Mouse (Mus musculus) forebrain, embryonic 16.5 days (tissue): ENCODE measurements around the gene Fam131c. TPM values are rescaled to one million over a fixed set of nuclear protein-coding genes. Genes with fewer than 3 reads are reported as not detected.

Experiments used
- ATAC-seq: fragments of 200-750 bp; cut with Nextera tagmentation; 2 replicates; pipeline ENCODE4 v1.8.0; 2017; ENCODE audit warnings: mild to moderate bottlenecking, moderate library complexity
- H3K27ac ChIP-seq: fragments of 300-500 bp; sonication (generic); 2 replicates; pipeline ENCODE4 v1.5.1; 2014; ENCODE audit warnings: low read length, control low read depth
- H3K27me3 ChIP-seq: fragments of 300-500 bp; sonication (generic); replicated peaks from 2 replicates; pipeline ENCODE4 v1.6.1; 2014; ENCODE audit warnings: low read length; ENCODE audit not compliant: control insufficient read depth, insufficient read depth
- H3K36me3 ChIP-seq: fragments of 300-500 bp; sonication (generic); 2 replicates; pipeline ENCODE4 v1.6.1; 2014; ENCODE audit not compliant: control insufficient read depth, insufficient read depth
- H3K4me1 ChIP-seq: fragments of 300-500 bp; sonication (generic); replicated peaks from 2 replicates; pipeline ENCODE4 v1.6.1; 2014; ENCODE audit warnings: low read length; ENCODE audit not compliant: control insufficient read depth, insufficient read depth
- H3K4me2 ChIP-seq: fragments of 300-500 bp; sonication (generic); 2 replicates; pipeline ENCODE4 v1.6.1; 2014; ENCODE audit warnings: mild to moderate bottlenecking, low read length, control low read depth
- H3K4me3 ChIP-seq: fragments of 300-500 bp; sonication (generic); replicated peaks from 2 replicates; pipeline ENCODE4 v1.5.1; 2014; ENCODE audit warnings: mild to moderate bottlenecking, low read length, control low read depth
- H3K9ac ChIP-seq: fragments of 300-500 bp; sonication (generic); replicated peaks from 2 replicates; pipeline ENCODE4 v1.6.1; 2014; ENCODE audit warnings: low read depth, low read length, control low read depth
- H3K9me3 ChIP-seq: fragments of 300-500 bp; sonication (generic); 2 replicates; pipeline ENCODE4 v1.6.1; 2016; ENCODE audit warnings: low read length; ENCODE audit not compliant: control insufficient read depth
- WGBS: fragments of 180-500 bp; shearing (Covaris S2); extraction: QIAGEN DNeasy Blood & Tissue Kit; methylation state at CpG from one replicate; pipeline ENCODE4 v1.1.7; 2014; 5-methylcytosine and 5-hydroxymethylcytosine counted together
- polyA plus RNA-seq: library from polyadenylated mRNA; unstranded; fragments of >200 nt; fragmentation: Nextera tagmentation; extraction: Ambion mirVana; gene quantifications from 2 replicates; pipeline ENCODE4 v1.2.1, GENCODE M21; 2015

Fam131c gene
- polyA plus RNA-seq, 1 experiment from 2014 or later: 19.8 TPM

- H3K27ac ChIP-seq: no peak overlapping the region
- peak overlapping the region; percentile 52 for H3K4me3 ChIP-seq
- H3K9me3 ChIP-seq: no peaks in the 10 kb centered on the region
- no peaks in the 10 kb centered on the region for H3K36me3 ChIP-seq
- H3K4me2 ChIP-seq: peak overlapping the region; percentile 83
- ATAC-seq: peak; percentile 98
- 5% methylated on average over 32 of the region's 36 CpGs for WGBS
- no peaks in the 10 kb centered on the region for H3K27me3 ChIP-seq
- peaks cover 12% of the 10 kb centered on the region for H3K4me1 ChIP-seq
- H3K9ac ChIP-seq: peak overlapping the region; percentile 63
These were observed 57.8 kb downstream of the Fam131c start for GRCm38 (mm10) chr4:141425484-141426479.

- no peaks in the 10 kb centered on the region for H3K9me3 ChIP-seq
- no peak overlapping the region for H3K9ac ChIP-seq
- H3K27me3 ChIP-seq: no peaks in the 10 kb centered on the region
- no peak overlapping the region for H3K4me3 ChIP-seq
- no peak for ATAC-seq
- WGBS: 85% methylated on average over 10 of the region's 10 CpGs
- no peak overlapping the region for H3K27ac ChIP-seq
- H3K36me3 ChIP-seq: no peaks in the 10 kb centered on the region
- H3K4me2 ChIP-seq: no peak overlapping the region
- peaks cover 12% of the 10 kb centered on the region for H3K4me1 ChIP-seq
These were observed 59.1 kb downstream of the Fam131c start for GRCm38 (mm10) chr4:141426796-141427745.

- no peak for ATAC-seq
- 88% methylated on average over 13 of the region's 13 CpGs for WGBS
- H3K4me1 ChIP-seq: peaks cover 12% of the 10 kb centered on the region
These were observed 59.9 kb downstream of the Fam131c start for GRCm38 (mm10) chr4:141427921-141428320.

GRCm38 (mm10) chr4:141429381-141429780 is 61.4 kb downstream of the Fam131c start:
- WGBS: 81% methylated on average over 6 of the region's 6 CpGs
- Histone ChIP-seq H3K36me3 (no peaks in the 10 kb centered on the region), H3K4me3 (no peak overlapping the region), H3K9ac (no peak overlapping the region), H3K4me2 (no peak overlapping the region), H3K27me3 (no peaks in the 10 kb centered on the region), H3K9me3 (no peaks in the 10 kb centered on the region), H3K4me1 (peaks cover 12% of the 10 kb centered on the region), H3K27ac (no peak overlapping the region)
- ATAC-seq: no peak

More at GRCm38 (mm10) chr4:141427921-141428320, 59.9 kb downstream of the Fam131c start:
- H3K36me3 ChIP-seq: no peaks in the 10 kb centered on the region
- H3K27ac ChIP-seq: no peak overlapping the region
- H3K9ac ChIP-seq: no peak overlapping the region
- H3K4me2 ChIP-seq: no peak overlapping the region
- no peak overlapping the region for H3K4me3 ChIP-seq
- no peaks in the 10 kb centered on the region for H3K9me3 ChIP-seq
- no peaks in the 10 kb centered on the region for H3K27me3 ChIP-seq

GRCm38 (mm10) chr4:141429847-141430246 is 61.8 kb downstream of the Fam131c start:
- H3K9me3 ChIP-seq: no peaks in the 10 kb centered on the region
- 51% methylated on average over 9 of the region's 9 CpGs for WGBS

GRCm38 (mm10) chr4:141430997-141431396 is 63.0 kb downstream of the Fam131c start:
- no peaks in the 10 kb centered on the region for H3K36me3 ChIP-seq
- peaks cover 3% of the 10 kb centered on the region for H3K4me1 ChIP-seq
- H3K27me3 ChIP-seq: no peaks in the 10 kb centered on the region
- no peak overlapping the region for H3K4me3 ChIP-seq
- no peak for ATAC-seq
- no peaks in the 10 kb centered on the region for H3K9me3 ChIP-seq
- 53% methylated on average over 9 of the region's 9 CpGs for WGBS
- H3K9ac ChIP-seq: no peak overlapping the region
- H3K27ac ChIP-seq: no peak overlapping the region
- no peak overlapping the region for H3K4me2 ChIP-seq

More at GRCm38 (mm10) chr4:141429847-141430246, 61.8 kb downstream of the Fam131c start:
- Histone ChIP-seq H3K9ac (no peak overlapping the region), H3K27me3 (no peaks in the 10 kb centered on the region), H3K36me3 (no peaks in the 10 kb centered on the region), H3K4me3 (no peak overlapping the region), H3K27ac (no peak overlapping the region), H3K4me2 (no peak overlapping the region), H3K4me1 (peaks cover 12% of the 10 kb centered on the region)
- ATAC-seq: no peak

GRCm38 (mm10) chr4:141432666-141433065 is 64.6 kb downstream of the Fam131c start:
- no peak overlapping the region for H3K27ac ChIP-seq
- 61% methylated on average over 14 of the region's 14 CpGs for WGBS

GRCm38 (mm10) chr4:141433191-141433590 is 65.2 kb downstream of the Fam131c start:
- Histone ChIP-seq H3K4me1 (no peaks in the 10 kb centered on the region), H3K36me3 (no peaks in the 10 kb centered on the region), H3K27ac (no peak overlapping the region), H3K27me3 (no peaks in the 10 kb centered on the region), H3K4me2 (no peak overlapping the region), H3K9ac (no peak overlapping the region), H3K9me3 (no peaks in the 10 kb centered on the region), H3K4me3 (no peak overlapping the region)
- no peak for ATAC-seq
- WGBS: 84% methylated on average over 18 of the region's 18 CpGs

More at GRCm38 (mm10) chr4:141432666-141433065, 64.6 kb downstream of the Fam131c start:
- H3K36me3 ChIP-seq: no peaks in the 10 kb centered on the region
- no peaks in the 10 kb centered on the region for H3K4me1 ChIP-seq
- no peak overlapping the region for H3K9ac ChIP-seq
- H3K27me3 ChIP-seq: no peaks in the 10 kb centered on the region
- no peak for ATAC-seq
- no peaks in the 10 kb centered on the region for H3K9me3 ChIP-seq
- no peak overlapping the region for H3K4me2 ChIP-seq
- H3K4me3 ChIP-seq: no peak overlapping the region
